Mouse (Mus musculus): ENCODE measurements around the gene Tgfbr3l.
A peak's percentile ranks its signal among the peaks of the same experiment; 100 is the strongest.

Tgfbr3l gene

GRCm38 (mm10) chr8:4265160-4265914, 17.3 kb downstream of the Tgfbr3l start:
- DNase-seq (ENCODE audit: low spot score) = no peak

GRCm38 (mm10) chr8:4267627-4268026, 19.6 kb downstream of the Tgfbr3l start:
- no peak for DNase-seq (ENCODE audit: low spot score)

GRCm38 (mm10) chr8:4269609-4270008, 21.6 kb downstream of the Tgfbr3l start:
- DNase-seq (ENCODE audit: low spot score) = no peak

GRCm38 (mm10) chr8:4275275-4276110, 27.5 kb downstream of the Tgfbr3l start, which contains the start of gene Timm44:
TSS of gene Timm44 (minus strand) at chr8:4275913.
- DNase-seq (ENCODE audit: low spot score) = peak; percentile 96

GRCm38 (mm10) chr8:4276111-4276465, 28.1 kb downstream of the Tgfbr3l start:
- no peak for DNase-seq (ENCODE audit: low spot score)

GRCm38 (mm10) chr8:4292738-4293137, 44.7 kb downstream of the Tgfbr3l start:
- no peak for DNase-seq (ENCODE audit: low spot score)

- DNase-seq (ENCODE audit: low spot score) = no peak
Measured at GRCm38 (mm10) chr8:4297822-4298221, 49.8 kb downstream of the Tgfbr3l start.

All from urinary bladder, postnatal 14 days (tissue).